In genomic region chr14:71329862-71330630, GRCm38 (mm10) we compare ENCODE assay signal across 17 mouse cellular contexts.
DNase-seq lines count a peak whose midpoint lies in the region; ATAC-seq lines count a peak whose summit lies in the region.
"Had no signal": no experiment of that assay in that cellular context is flagged by ENCODE, and none has a peak within 500 bp of the region (broad histone marks: within the 10 kb centered on the region; RNA-seq: fewer than 3 reads in every experiment).

No protein-coding gene starts in this region.

- no peak for DNase-seq in embryonic facial prominence, embryonic 10.5 days (ENCODE audit: low spot score)
- DNase-seq in left cerebral cortex, adult 11 months (ENCODE audit: low spot score): peak; percentile 14
- no peak for DNase-seq in left cerebral cortex, postnatal 4 days
- peak; percentile 46 for DNase-seq in Muller cell, postnatal 12 days (ENCODE audit: inconsistent ontology term)
- DNase-seq in left cerebral cortex, adult 9 months (ENCODE audit: low spot score in 2 of 2): peak; percentile 10 to 21
- DNase-seq in urinary bladder, postnatal 25 days (ENCODE audit: low spot score): no peak
- DNase-seq: adrenal gland, adult 8-10 months; cerebellum, postnatal 25 days; gastrocnemius, adult 2 months; kidney, adult 9 months had no signal

- no peak for ATAC-seq in embryonic facial prominence, embryonic 13.5 days (ENCODE audit: insufficient number of reproducible peaks, insufficient read depth, low FRiP score, low TSS enrichment, low read depth)
- ATAC-seq in intestine, embryonic 16.5 days: no peak
- ATAC-seq: liver, embryonic 12.5 days had no signal

- no peak overlapping the region for H3K9ac ChIP-seq in embryonic facial prominence, embryonic 13.5 days
- no peak overlapping the region for H3K9ac ChIP-seq in intestine, embryonic 16.5 days (ENCODE audit: low read depth, low read length)
- H3K9ac ChIP-seq: embryonic facial prominence, embryonic 15.5 days; forebrain, embryonic 12.5 days; liver, embryonic 12.5 days; lung, embryonic 15.5 days had no signal

- 0 out of 2 replicates have a peak, but pooled peaks cover 3% of the 10 kb centered on the region for H3K9me3 ChIP-seq in embryonic facial prominence, embryonic 13.5 days
- no peaks in the 10 kb centered on the region for H3K9me3 ChIP-seq in embryonic facial prominence, embryonic 10.5 days
- H3K9me3 ChIP-seq in intestine, embryonic 16.5 days (ENCODE audit: control insufficient read depth, low read length): no peaks in the 10 kb centered on the region
- H3K9me3 ChIP-seq: embryonic facial prominence, embryonic 15.5 days; forebrain, embryonic 12.5 days; hindbrain, embryonic 10.5 days; liver, embryonic 12.5 days; lung, embryonic 15.5 days had no signal

- no peak overlapping the region for H3K4me3 ChIP-seq in embryonic facial prominence, embryonic 13.5 days
- H3K4me3 ChIP-seq in embryonic facial prominence, embryonic 10.5 days: no peak overlapping the region
- no peak overlapping the region for H3K4me3 ChIP-seq in intestine, embryonic 16.5 days (ENCODE audit: low read length)
- H3K4me3 ChIP-seq: embryonic facial prominence, embryonic 15.5 days; forebrain, embryonic 12.5 days; gastrocnemius, adult 2 months; hindbrain, embryonic 10.5 days; liver, embryonic 12.5 days; lung, embryonic 15.5 days had no signal

- H3K4me2 ChIP-seq in embryonic facial prominence, embryonic 13.5 days: no peak overlapping the region
- H3K4me2 ChIP-seq in intestine, embryonic 16.5 days (ENCODE audit: low read depth, low read length): no peak overlapping the region
- H3K4me2 ChIP-seq: embryonic facial prominence, embryonic 15.5 days; forebrain, embryonic 12.5 days; liver, embryonic 12.5 days; lung, embryonic 15.5 days had no signal

- H3K27me3 ChIP-seq in embryonic facial prominence, embryonic 13.5 days: no peaks in the 10 kb centered on the region
- no peaks in the 10 kb centered on the region for H3K27me3 ChIP-seq in embryonic facial prominence, embryonic 10.5 days (replicated peaks; ENCODE audit: low read depth, poor library complexity, severe bottlenecking)
- H3K27me3 ChIP-seq in intestine, embryonic 16.5 days (replicated peaks; ENCODE audit: control insufficient read depth, insufficient read depth, low read length): no peaks in the 10 kb centered on the region
- H3K27me3 ChIP-seq: embryonic facial prominence, embryonic 15.5 days; forebrain, embryonic 12.5 days; liver, embryonic 12.5 days; lung, embryonic 15.5 days had no signal

- intact Hi-C loops in left cerebral cortex, postnatal 4 days (cut with DNase I): no loop called here

- 24% methylated on average over 5 of the region's 5 CpGs for WGBS in embryonic facial prominence, embryonic 13.5 days
- WGBS in embryonic facial prominence, embryonic 10.5 days: 41% methylated on average over 5 of the region's 5 CpGs
- WGBS in intestine, embryonic 16.5 days: 55% methylated on average over 5 of the region's 5 CpGs

- H3K4me1 ChIP-seq in embryonic facial prominence, embryonic 13.5 days: 0 out of 2 replicates have a peak, but pooled peaks cover 3% of the 10 kb centered on the region
- H3K4me1 ChIP-seq in embryonic facial prominence, embryonic 10.5 days: no peaks in the 10 kb centered on the region
- H3K4me1 ChIP-seq in intestine, embryonic 16.5 days (ENCODE audit: control insufficient read depth, insufficient read depth, low read length): no peaks in the 10 kb centered on the region
- H3K4me1 ChIP-seq: embryonic facial prominence, embryonic 15.5 days; forebrain, embryonic 12.5 days; hindbrain, embryonic 10.5 days; liver, embryonic 12.5 days; lung, embryonic 15.5 days had no signal

- peak overlapping the region; percentile 22; the same call in 1 of the 2 replicates for H3K27ac ChIP-seq in embryonic facial prominence, embryonic 13.5 days
- no peak overlapping the region for H3K27ac ChIP-seq in embryonic facial prominence, embryonic 10.5 days (replicated peaks)
- H3K27ac ChIP-seq in intestine, embryonic 16.5 days (ENCODE audit: low read length): no peak overlapping the region
- H3K27ac ChIP-seq: embryonic facial prominence, embryonic 15.5 days; forebrain, embryonic 12.5 days; gastrocnemius, adult 2 months; hindbrain, embryonic 10.5 days; liver, embryonic 12.5 days; lung, embryonic 15.5 days had no signal

- no peaks in the 10 kb centered on the region for H3K36me3 ChIP-seq in embryonic facial prominence, embryonic 13.5 days
- H3K36me3 ChIP-seq in embryonic facial prominence, embryonic 10.5 days (replicated peaks): no peaks in the 10 kb centered on the region
- H3K36me3 ChIP-seq in intestine, embryonic 16.5 days (ENCODE audit: control insufficient read depth, insufficient read depth, low read length): no peaks in the 10 kb centered on the region
- H3K36me3 ChIP-seq: embryonic facial prominence, embryonic 15.5 days; forebrain, embryonic 12.5 days; hindbrain, embryonic 10.5 days; liver, embryonic 12.5 days; lung, embryonic 15.5 days had no signal

Comparison
In these comparisons a context has a peak if more than half of its experiments do, and no peak if none do; other contexts are left out.
1. DNase-seq: peak in left cerebral cortex, adult 11 months (single experiment), Muller cell, postnatal 12 days (single experiment) and left cerebral cortex, adult 9 months (2 of 2); none in embryonic facial prominence, embryonic 10.5 days (single experiment), left cerebral cortex, postnatal 4 days (single experiment) and urinary bladder, postnatal 25 days (single experiment).